Mouse (Mus musculus) heart, embryonic 16.5 days (tissue): ENCODE measurements around the gene Sufu. TPM values are rescaled to one million over a fixed set of nuclear protein-coding genes. Genes with fewer than 3 reads are reported as not detected.

Experiments
- ATAC-seq: fragments of 200-750 bp; cut with Nextera tagmentation; replicated peaks from 2 replicates; pipeline ENCODE4 v1.8.0; 2017; ENCODE audit warnings: moderate number of reproducible peaks; ENCODE audit not compliant: insufficient read depth, low FRiP score; ENCODE audit errors: extremely low read depth
- H3K27ac ChIP-seq: fragments of 300-500 bp; sonication (generic); 2 replicates; pipeline ENCODE4 v1.5.1; 2014; ENCODE audit warnings: mild to moderate bottlenecking, low read length, control low read depth, moderate library complexity
- H3K27me3 ChIP-seq: fragments of 300-500 bp; sonication (generic); 2 replicates; pipeline ENCODE4 v1.6.1; 2014; ENCODE audit warnings: low read length, mixed read lengths; ENCODE audit not compliant: control insufficient read depth, insufficient read depth
- H3K36me3 ChIP-seq: fragments of 300-500 bp; sonication (generic); 2 replicates; pipeline ENCODE4 v1.6.1; 2014; ENCODE audit not compliant: control insufficient read depth, insufficient read depth
- H3K4me1 ChIP-seq: fragments of 300-500 bp; sonication (generic); 2 replicates; pipeline ENCODE4 v1.6.1; 2014; ENCODE audit warnings: low read length, mixed read lengths; ENCODE audit not compliant: control insufficient read depth, insufficient read depth
- H3K4me2 ChIP-seq: fragments of 300-500 bp; sonication (generic); 2 replicates; pipeline ENCODE4 v1.6.1; 2014; ENCODE audit warnings: low read depth, mild to moderate bottlenecking, control low read depth, low read length
- H3K4me3 ChIP-seq: fragments of 300-500 bp; sonication (generic); 2 replicates; pipeline ENCODE4 v1.5.1; 2014; ENCODE audit warnings: mild to moderate bottlenecking, control low read depth, low read length
- H3K9ac ChIP-seq: fragments of 300-500 bp; sonication (generic); 2 replicates; pipeline ENCODE4 v1.6.1; 2014; ENCODE audit warnings: low read length, control low read depth
- H3K9me3 ChIP-seq: fragments of 300-500 bp; sonication (generic); replicated peaks from 2 replicates; pipeline ENCODE4 v1.6.1; 2016; ENCODE audit warnings: low read length; ENCODE audit not compliant: control insufficient read depth
- WGBS: fragments of 180-500 bp; shearing (Covaris S2); extraction: QIAGEN DNeasy Blood & Tissue Kit; methylation state at CpG from one replicate; pipeline ENCODE4 v1.1.7; 2014; 5-methylcytosine and 5-hydroxymethylcytosine counted together
- polyA plus RNA-seq: library from polyadenylated mRNA; unstranded; fragments of >200 nt; fragmentation: Nextera tagmentation; extraction: Ambion mirVana; gene quantifications from 2 replicates; pipeline ENCODE4 v1.2.1, GENCODE M21; 2015

Sufu gene
- polyA plus RNA-seq, 1 experiment from 2014 or later, result 17.6 TPM

- ATAC-seq, result peak; percentile 68
- Histone ChIP-seq H3K4me1 (peaks cover 53% of the 10 kb centered on the region), H3K27me3 (no peaks in the 10 kb centered on the region), H3K9me3 (0 out of 2 replicates have a peak, but pooled peaks cover 2% of the 10 kb centered on the region), H3K36me3 (peaks cover 4% of the 10 kb centered on the region; the same call in 1 of the 2 replicates), H3K4me3 (no peak overlapping the region), H3K4me2 (no peak overlapping the region), H3K27ac (peak overlapping the region; percentile 83), H3K9ac (no peak overlapping the region; the same call in 1 of the 2 replicates)
- 49% methylated on average over 2 of the region's 2 CpGs for WGBS
Measured at GRCm38 (mm10) chr19:46459889-46460288, 63.2 kb downstream of the Sufu start.

- H3K4me1 ChIP-seq, result peaks cover 35% of the 10 kb centered on the region
- H3K27me3 ChIP-seq, result no peaks in the 10 kb centered on the region
- H3K27ac ChIP-seq, result no peak overlapping the region
- 0 out of 2 replicates have a peak, but pooled peaks cover 2% of the 10 kb centered on the region for H3K9me3 ChIP-seq
- H3K4me2 ChIP-seq, result no peak overlapping the region
- H3K9ac ChIP-seq, result no peak overlapping the region
- no peak for ATAC-seq
- peaks cover 4% of the 10 kb centered on the region; the same call in 1 of the 2 replicates for H3K36me3 ChIP-seq
- 86% methylated on average over 3 of the region's 3 CpGs for whole genome bisulfite sequencing
- no peak overlapping the region for H3K4me3 ChIP-seq
Measured at GRCm38 (mm10) chr19:46462574-46462973, 65.9 kb downstream of the Sufu start.

- peaks cover 4% of the 10 kb centered on the region; the same call in 1 of the 2 replicates for H3K36me3 ChIP-seq
- no peak overlapping the region for H3K4me3 ChIP-seq
- 0 out of 2 replicates have a peak, but pooled peaks cover 2% of the 10 kb centered on the region for H3K9me3 ChIP-seq
- 95% methylated on average over 4 of the region's 4 CpGs for WGBS
- H3K4me1 ChIP-seq, result peaks cover 28% of the 10 kb centered on the region
- H3K27me3 ChIP-seq, result no peaks in the 10 kb centered on the region
- no peak for ATAC-seq
- H3K27ac ChIP-seq, result no peak overlapping the region
- H3K4me2 ChIP-seq, result no peak overlapping the region
- no peak overlapping the region for H3K9ac ChIP-seq
Measured at GRCm38 (mm10) chr19:46463446-46463845, 66.8 kb downstream of the Sufu start.

- ATAC-seq, result 0 out of 2 replicates have a peak, but pooled peaks have one; percentile 14
- H3K4me1 ChIP-seq, result peaks cover 20% of the 10 kb centered on the region
Measured at GRCm38 (mm10) chr19:46466160-46466559, 69.5 kb downstream of the Sufu start.

GRCm38 (mm10) chr19:46467051-46467503, 70.4 kb downstream of the Sufu start:
- Histone ChIP-seq H3K27me3 (no peaks in the 10 kb centered on the region), H3K4me1 (peaks cover 29% of the 10 kb centered on the region), H3K9me3 (0 out of 2 replicates have a peak, but pooled peaks cover 2% of the 10 kb centered on the region), H3K9ac (no peak overlapping the region), H3K36me3 (no peaks in the 10 kb centered on the region; the same call in 1 of the 2 replicates), H3K4me2 (no peak overlapping the region), H3K27ac (peak overlapping the region; percentile 8; the same call in 1 of the 2 replicates), H3K4me3 (no peak overlapping the region)
- whole genome bisulfite sequencing, result 64% methylated on average over 3 of the region's 3 CpGs
- ATAC-seq, result no peak

More at GRCm38 (mm10) chr19:46466160-46466559, 69.5 kb downstream of the Sufu start:
- no peak overlapping the region for H3K4me2 ChIP-seq
- peaks cover 4% of the 10 kb centered on the region; the same call in 1 of the 2 replicates for H3K36me3 ChIP-seq
- H3K4me3 ChIP-seq, result no peak overlapping the region
- no peak overlapping the region for H3K27ac ChIP-seq
- no peak overlapping the region for H3K9ac ChIP-seq
- 61% methylated on average over 6 of the region's 6 CpGs for WGBS
- H3K27me3 ChIP-seq, result no peaks in the 10 kb centered on the region
- 0 out of 2 replicates have a peak, but pooled peaks cover 2% of the 10 kb centered on the region for H3K9me3 ChIP-seq

GRCm38 (mm10) chr19:46470364-46471240, 73.9 kb downstream of the Sufu start:
- no peaks in the 10 kb centered on the region for H3K27me3 ChIP-seq
- no peaks in the 10 kb centered on the region for H3K9me3 ChIP-seq
- H3K4me1 ChIP-seq, result peaks cover 28% of the 10 kb centered on the region
- no peak overlapping the region for H3K4me3 ChIP-seq
- ATAC-seq, result no peak
- peak overlapping the region; percentile 45; the same call in 1 of the 2 replicates for H3K9ac ChIP-seq
- H3K27ac ChIP-seq, result peak overlapping the region; percentile 82
- H3K36me3 ChIP-seq, result 0 out of 2 replicates have a peak, but pooled peaks cover 6% of the 10 kb centered on the region
- no peak overlapping the region for H3K4me2 ChIP-seq
- 30% methylated on average over 17 of the region's 17 CpGs for WGBS

- Histone ChIP-seq H3K4me1 (peaks cover 24% of the 10 kb centered on the region), H3K9ac (peak overlapping the region; percentile 32), H3K36me3 (0 out of 2 replicates have a peak, but pooled peaks cover 6% of the 10 kb centered on the region), H3K4me2 (peak overlapping the region; percentile 19; the same call in 1 of the 2 replicates), H3K27ac (peak overlapping the region; percentile 82), H3K4me3 (no peak overlapping the region), H3K27me3 (no peaks in the 10 kb centered on the region), H3K9me3 (no peaks in the 10 kb centered on the region)
- peak; percentile 77 for ATAC-seq
- WGBS, result 12% methylated on average over 10 of the region's 10 CpGs
Measured at GRCm38 (mm10) chr19:46471324-46472093, 74.8 kb downstream of the Sufu start.

- no peak overlapping the region for H3K4me3 ChIP-seq
- no peak overlapping the region for H3K27ac ChIP-seq
- H3K9ac ChIP-seq, result no peak overlapping the region
- no peaks in the 10 kb centered on the region for H3K27me3 ChIP-seq
- H3K4me1 ChIP-seq, result peaks cover 44% of the 10 kb centered on the region
- 53% methylated on average over 10 of the region's 10 CpGs for WGBS
- H3K9me3 ChIP-seq, result no peaks in the 10 kb centered on the region
- no peak for ATAC-seq
- no peak overlapping the region for H3K4me2 ChIP-seq
- 0 out of 2 replicates have a peak, but pooled peaks cover 6% of the 10 kb centered on the region for H3K36me3 ChIP-seq
Measured at GRCm38 (mm10) chr19:46477432-46477845, 80.7 kb downstream of the Sufu start.
